Mouse (Mus musculus): ENCODE data around the gene Gm5965. TPM values are rescaled to one million over a fixed set of nuclear protein-coding genes. Genes with fewer than 3 reads are reported as not detected.
"Not testable (repeated sequence)": the region's sequence is repeated elsewhere in the genome, so short reads cannot be mapped to it uniquely, and the experiment has no call there.

The Gm5965 gene
- not detected in 2 replicates for polyA plus RNA-seq (2016; fragmentation: Nextera tagmentation; extraction: Ambion mirVana)

DNA sequence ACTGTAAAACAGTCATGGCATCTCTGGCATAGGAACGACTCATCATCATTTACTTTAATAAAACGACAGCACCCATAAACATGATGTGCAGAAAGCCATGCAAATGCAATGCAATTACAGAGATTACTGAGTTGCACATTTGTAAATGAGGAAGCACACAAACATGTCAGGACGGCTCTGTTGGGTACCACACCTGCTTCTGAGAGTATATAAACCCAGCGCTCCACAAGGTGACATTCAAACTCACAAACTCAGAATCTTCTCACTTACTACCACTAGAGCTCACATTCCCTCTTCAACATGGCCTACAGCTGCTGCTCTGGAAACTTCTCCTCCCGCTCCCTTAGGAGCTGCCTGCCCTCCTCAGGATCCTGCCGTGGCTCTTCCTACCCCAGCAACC, at the start of gene Gm5965:
TSS of gene Gm5965 (plus strand) at position 301 of the 400 bp plus-strand sequence.
- H3K4me2 ChIP-seq: no peak within 1 kb of the TSS
- H3K36me3 ChIP-seq (replicated peaks): no peaks in the 10 kb centered on the region
- H3K4me1 ChIP-seq: no peaks in the 10 kb centered on the region
- no peak within 1 kb of the TSS for H3K4me3 ChIP-seq (replicated peaks)
- no peaks in the 10 kb centered on the region for H3K27me3 ChIP-seq
- H3K27ac ChIP-seq: no peak within 1 kb of the TSS
- 93% methylated on average over 6 of the region's 6 CpGs for WGBS
- no peaks in the 10 kb centered on the region for H3K9me3 ChIP-seq
- no peak for ATAC-seq (ENCODE audit: low FRiP score)
- H3K9ac ChIP-seq: no peak within 1 kb of the TSS

DNA sequence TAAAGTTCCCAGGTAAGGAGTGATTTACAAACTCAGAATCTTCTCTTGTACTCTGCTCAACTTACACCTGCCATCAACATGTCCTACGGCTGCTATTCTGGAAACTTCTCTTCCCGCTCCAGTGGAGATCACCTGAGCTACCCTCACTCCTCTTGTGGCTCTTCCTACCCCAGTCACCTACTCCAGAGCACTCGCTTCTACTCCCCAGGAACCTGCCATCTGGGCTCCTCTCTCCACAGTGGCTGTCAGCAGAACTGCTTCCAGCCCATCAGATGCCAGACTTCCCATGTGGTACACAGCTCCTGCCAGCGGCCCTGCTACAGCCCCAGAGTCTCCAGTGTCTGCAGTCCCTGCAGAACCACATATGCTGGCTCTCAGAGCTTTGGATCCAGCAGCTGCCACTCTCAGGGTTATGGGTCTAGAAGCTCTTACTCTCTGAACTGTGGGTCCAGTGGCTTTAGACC, 48.9 kb upstream of the Gm5965 start, which contains the start of gene Krtap13-1:
TSS of gene Krtap13-1 (plus strand) at position 51 of the 464 bp plus-strand sequence.
- no peaks in the 10 kb centered on the region for H3K4me1 ChIP-seq
- no peak within 1 kb of the TSS for H3K4me3 ChIP-seq (replicated peaks)
- H3K36me3 ChIP-seq (replicated peaks): no peaks in the 10 kb centered on the region
- no peak within 1 kb of the TSS for H3K4me2 ChIP-seq
- H3K9ac ChIP-seq: no peak within 1 kb of the TSS
- ATAC-seq (ENCODE audit: low FRiP score): no peak
- H3K27me3 ChIP-seq: no peaks in the 10 kb centered on the region
- H3K27ac ChIP-seq: no peak within 1 kb of the TSS
- H3K9me3 ChIP-seq: no peaks in the 10 kb centered on the region
- WGBS: 85% methylated on average over 4 of the region's 4 CpGs

DNA sequence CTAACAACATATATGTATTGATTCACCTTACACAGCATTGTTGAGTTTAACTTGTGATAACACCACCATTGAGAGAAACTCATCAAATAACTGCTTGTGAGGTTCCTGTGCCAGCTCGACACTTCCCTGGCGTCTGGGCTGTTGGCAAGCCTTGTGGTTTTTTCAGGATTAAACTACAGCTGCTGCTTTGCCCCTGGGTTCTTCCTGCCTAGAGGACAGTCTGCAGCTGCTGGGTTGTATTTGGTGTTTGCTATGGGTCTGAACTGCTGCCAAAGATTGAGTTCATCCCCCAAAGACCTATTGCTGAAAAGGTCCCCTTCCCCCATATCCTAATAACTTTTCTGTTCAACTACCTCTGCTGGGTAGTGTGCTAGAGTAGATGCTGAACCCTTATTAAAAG, 42.3 kb upstream of the Gm5965 start:
- Histone ChIP-seq H3K36me3 (replicated peaks) (no peaks in the 10 kb centered on the region), H3K4me1 (no peaks in the 10 kb centered on the region), H3K27me3 (no peaks in the 10 kb centered on the region), H3K4me2 (no peak overlapping the region), H3K9me3 (no peaks in the 10 kb centered on the region), H3K27ac (no peak overlapping the region), H3K9ac (no peak overlapping the region), H3K4me3 (replicated peaks) (no peak overlapping the region)
- 85% methylated on average over 2 of the region's 2 CpGs for WGBS
- ATAC-seq (ENCODE audit: low FRiP score): no peak

DNA sequence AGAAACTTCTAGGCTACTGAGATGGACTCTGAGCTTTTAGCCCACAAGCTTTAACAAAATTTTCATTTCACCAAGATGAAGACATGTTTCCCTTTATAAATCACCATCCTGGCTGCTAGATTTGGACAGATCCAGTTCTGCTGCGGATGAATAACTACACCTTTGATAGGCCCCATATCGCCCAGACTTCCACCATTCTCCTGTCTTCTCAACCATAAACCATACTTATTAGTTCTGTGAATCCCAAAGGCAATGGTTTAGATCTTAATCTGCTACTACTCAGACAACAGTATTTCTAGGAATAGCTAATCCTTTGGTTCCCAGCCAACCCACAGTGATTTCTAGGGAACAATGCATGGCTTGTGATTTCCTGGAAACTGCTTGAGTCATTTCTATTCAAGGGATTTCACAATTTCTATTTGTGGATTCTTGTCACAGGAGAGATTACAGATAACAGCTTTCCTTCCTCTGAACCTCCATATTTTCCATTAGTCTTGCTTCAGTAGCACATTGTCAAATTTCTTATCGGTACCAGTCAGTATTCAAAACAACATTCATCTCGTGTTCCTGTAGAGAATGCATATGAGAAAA, 32.9 kb upstream of the Gm5965 start:
- no peaks in the 10 kb centered on the region for H3K27me3 ChIP-seq
- no peak overlapping the region for H3K27ac ChIP-seq
- H3K9me3 ChIP-seq: no peaks in the 10 kb centered on the region
- H3K4me1 ChIP-seq: no peaks in the 10 kb centered on the region
- H3K9ac ChIP-seq: no peak overlapping the region
- no peaks in the 10 kb centered on the region for H3K36me3 ChIP-seq (replicated peaks)
- H3K4me3 ChIP-seq (replicated peaks): no peak overlapping the region
- no peak overlapping the region for H3K4me2 ChIP-seq
- no peak for ATAC-seq (ENCODE audit: low FRiP score)
- WGBS: 77% methylated on average over 4 of the region's 4 CpGs

DNA sequence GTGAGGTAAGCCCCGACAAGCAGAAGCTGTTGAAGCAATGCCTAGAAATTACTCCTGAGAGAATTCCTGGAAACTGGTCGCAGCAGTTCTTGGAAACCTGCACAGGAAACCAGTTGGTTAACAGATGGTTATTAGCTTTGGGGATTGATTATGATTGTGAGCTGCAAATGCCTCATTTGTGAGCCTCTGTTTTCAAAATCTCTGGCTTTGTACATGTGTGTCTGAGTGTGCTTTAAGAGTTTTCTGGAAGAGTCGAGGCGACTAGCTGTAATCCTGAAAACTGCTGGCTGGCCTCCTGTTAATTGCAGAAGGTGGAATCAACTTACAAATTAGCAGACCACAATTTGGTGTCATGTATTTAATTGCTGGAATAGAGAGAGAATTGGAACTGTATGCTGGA, 29.8 kb upstream of the Gm5965 start:
- H3K36me3 ChIP-seq (replicated peaks): no peaks in the 10 kb centered on the region
- no peak overlapping the region for H3K27ac ChIP-seq
- no peaks in the 10 kb centered on the region for H3K4me1 ChIP-seq
- no peak overlapping the region for H3K4me2 ChIP-seq
- no peak overlapping the region for H3K9ac ChIP-seq
- no peaks in the 10 kb centered on the region for H3K9me3 ChIP-seq
- H3K27me3 ChIP-seq: no peaks in the 10 kb centered on the region
- no peak overlapping the region for H3K4me3 ChIP-seq (replicated peaks)
- WGBS: 68% methylated on average over 4 of the region's 4 CpGs
- ATAC-seq (ENCODE audit: low FRiP score): no peak

DNA sequence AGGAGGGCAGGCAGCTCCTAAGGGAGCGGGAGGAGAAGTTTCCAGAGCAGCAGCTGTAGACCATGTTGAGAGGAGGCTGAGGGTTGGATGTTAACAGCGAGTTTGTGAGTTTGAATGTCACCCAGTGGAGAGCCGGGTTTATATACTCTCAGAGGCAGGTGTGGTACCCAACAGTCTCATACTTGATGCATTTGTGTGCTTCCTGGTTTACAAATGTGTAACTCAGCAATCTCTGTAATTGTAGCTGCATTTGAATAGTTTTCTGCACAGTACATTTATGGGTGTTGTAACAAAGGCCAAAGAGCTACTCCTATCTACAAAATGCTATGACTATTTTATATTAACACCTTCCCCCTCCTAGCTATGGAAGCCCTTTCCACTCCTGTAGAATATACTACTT, 26.2 kb upstream of the Gm5965 start, which contains the start of gene Krtap13:
TSS of gene Krtap13 (minus strand) at position 101 of the 400 bp plus-strand sequence.
- 91% methylated on average over 3 of the region's 3 CpGs for WGBS
- H3K36me3 ChIP-seq (replicated peaks); H3K9ac ChIP-seq; H3K27me3 ChIP-seq; ATAC-seq (ENCODE audit: low FRiP score); H3K9me3 ChIP-seq; H3K4me1 ChIP-seq; H3K4me2 ChIP-seq; H3K4me3 ChIP-seq (replicated peaks); H3K27ac ChIP-seq: not testable (repeated sequence)

DNA sequence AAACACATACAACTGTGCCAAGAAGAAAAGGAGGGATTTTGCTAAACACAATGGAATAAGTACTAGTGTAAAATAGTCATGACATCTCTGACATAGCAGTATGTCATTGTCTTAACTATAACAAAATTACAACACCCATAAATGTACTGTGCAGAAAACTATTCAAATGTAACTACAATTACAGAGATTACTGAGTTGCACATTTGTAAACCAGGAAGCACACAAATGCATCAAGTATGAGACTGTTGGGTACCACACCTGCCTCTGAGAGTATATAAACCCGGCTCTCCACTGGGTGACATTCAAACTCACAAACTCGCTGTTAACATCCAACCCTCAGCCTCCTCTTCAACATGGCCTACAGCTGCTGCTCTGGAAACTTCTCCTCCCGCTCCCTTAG, 19.1 kb upstream of the Gm5965 start, which contains the start of gene 2310034C09Rik:
TSS of gene 2310034C09Rik (plus strand) at position 301 of the 400 bp plus-strand sequence.
- H3K4me3 ChIP-seq (replicated peaks); H3K27ac ChIP-seq; H3K36me3 ChIP-seq (replicated peaks); ATAC-seq (ENCODE audit: low FRiP score); H3K9me3 ChIP-seq; H3K27me3 ChIP-seq; H3K4me1 ChIP-seq; H3K9ac ChIP-seq; H3K4me2 ChIP-seq: not testable (repeated sequence)
- 99% methylated on average over 3 of the region's 3 CpGs for WGBS

DNA sequence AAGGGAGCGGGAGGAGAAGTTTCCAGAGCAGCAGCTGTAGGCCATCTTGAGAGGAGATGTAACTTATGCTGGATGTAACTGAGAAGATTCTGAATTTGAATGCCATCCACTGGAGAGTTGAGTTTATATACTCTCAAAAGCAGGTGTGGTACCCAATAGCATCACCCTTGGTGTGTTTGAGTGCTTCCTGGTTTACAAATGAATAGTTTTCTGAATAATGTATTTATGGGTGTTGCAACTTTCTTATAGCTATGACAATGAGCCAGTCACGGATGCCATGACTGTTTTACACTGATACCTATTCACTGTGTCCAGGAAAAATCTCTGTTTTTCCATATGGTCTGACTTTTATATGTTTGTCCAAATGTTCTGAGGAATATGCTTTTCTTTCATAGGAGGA, 3.6 kb upstream of the Gm5965 start, which contains the start of gene 2310057N15Rik:
TSS of gene 2310057N15Rik (minus strand) at position 101 of the 400 bp plus-strand sequence.
- Histone ChIP-seq H3K27ac (no peak within 1 kb of the TSS), H3K4me1 (no peaks in the 10 kb centered on the region), H3K4me2 (no peak within 1 kb of the TSS), H3K36me3 (replicated peaks) (no peaks in the 10 kb centered on the region), H3K9ac (no peak within 1 kb of the TSS), H3K27me3 (no peaks in the 10 kb centered on the region), H3K9me3 (no peaks in the 10 kb centered on the region), H3K4me3 (replicated peaks) (no peak within 1 kb of the TSS)
- ATAC-seq (ENCODE audit: low FRiP score): no peak
- WGBS: 90% methylated on average over 2 of the region's 2 CpGs

DNA sequence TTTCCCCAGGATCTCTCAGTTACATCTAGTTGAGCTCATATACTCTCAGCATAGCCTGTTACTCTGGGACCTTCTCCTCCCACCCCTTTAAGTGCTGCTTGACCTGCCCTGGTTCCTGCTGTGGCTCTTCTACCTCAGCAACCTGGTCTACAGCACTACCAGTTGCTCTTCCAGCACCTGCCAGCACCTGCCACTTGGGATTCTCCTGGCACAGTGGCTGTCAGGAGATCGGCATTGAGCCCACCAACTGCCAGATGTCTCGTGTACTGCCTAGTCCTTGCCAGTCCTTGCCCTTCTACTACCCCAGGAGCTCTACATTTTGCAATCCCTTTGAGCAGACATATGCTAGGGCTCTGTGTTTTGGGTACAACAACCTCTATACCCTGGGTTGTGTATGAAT, 9.1 kb downstream of the Gm5965 start:
- Histone ChIP-seq H3K27me3 (no peaks in the 10 kb centered on the region), H3K9ac (no peak overlapping the region), H3K4me1 (no peaks in the 10 kb centered on the region), H3K27ac (no peak overlapping the region), H3K9me3 (no peaks in the 10 kb centered on the region), H3K4me3 (replicated peaks) (no peak overlapping the region), H3K36me3 (replicated peaks) (no peaks in the 10 kb centered on the region), H3K4me2 (no peak overlapping the region)
- 74% methylated on average over 2 of the region's 2 CpGs for WGBS
- no peak for ATAC-seq (ENCODE audit: low FRiP score)

DNA sequence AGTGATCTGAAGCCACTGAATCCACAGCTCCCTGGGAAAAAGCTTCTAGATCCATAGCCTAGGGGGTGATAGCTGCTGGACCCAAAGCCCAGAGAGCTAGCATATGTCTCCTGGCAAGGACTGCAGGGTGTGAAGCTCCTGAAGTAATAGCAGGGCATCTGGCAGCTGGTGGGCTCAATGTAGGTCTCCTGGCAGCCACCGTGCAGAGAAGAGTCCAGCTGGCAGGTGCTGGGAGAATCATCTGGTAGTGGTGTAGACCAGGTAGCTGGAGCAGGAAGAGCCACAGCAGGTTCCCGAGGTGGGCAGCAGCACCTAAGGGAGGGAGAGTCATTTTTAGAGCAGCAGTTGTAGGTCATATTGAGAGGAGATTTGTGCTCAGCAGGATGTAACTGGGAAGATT, 34.1 kb downstream of the Gm5965 start, which contains the start of gene Gm20741:
TSS of gene Gm20741 (minus strand) at position 394 of the 400 bp plus-strand sequence.
- WGBS: 86% methylated on average over 2 of the region's 2 CpGs
- no peaks in the 10 kb centered on the region for H3K36me3 ChIP-seq (replicated peaks)

DNA sequence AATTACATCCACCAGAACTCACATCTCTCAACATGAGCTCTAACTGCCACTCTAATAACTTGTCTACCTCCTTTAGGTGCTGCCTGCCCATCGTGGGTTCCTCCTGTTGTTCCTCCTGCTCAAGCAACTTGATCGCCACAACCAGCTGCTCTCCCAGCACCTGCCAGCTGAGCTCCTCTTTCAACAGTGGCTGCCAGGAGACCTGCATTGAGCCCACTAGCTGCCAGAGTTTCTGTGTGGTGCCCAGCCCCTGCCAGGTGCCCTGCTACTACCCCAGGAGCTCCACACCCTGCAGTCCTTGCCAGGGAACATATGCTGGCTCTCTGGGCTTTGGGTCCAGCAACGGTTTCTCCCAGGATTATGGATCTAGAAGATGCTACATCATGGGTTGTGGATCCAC, 42.4 kb downstream of the Gm5965 start, which contains the start of gene Krtap15:
TSS of gene Krtap15 (plus strand) at position 150 of the 400 bp plus-strand sequence.
- H3K4me1 ChIP-seq: no peaks in the 10 kb centered on the region
- ATAC-seq (ENCODE audit: low FRiP score): no peak
- no peak within 1 kb of the TSS for H3K9ac ChIP-seq
- H3K4me2 ChIP-seq: no peak within 1 kb of the TSS
- H3K27me3 ChIP-seq: no peaks in the 10 kb centered on the region
- 93% methylated on average over 3 of the region's 3 CpGs for WGBS
- H3K27ac ChIP-seq: no peak within 1 kb of the TSS
- no peak within 1 kb of the TSS for H3K4me3 ChIP-seq (replicated peaks)
- no peaks in the 10 kb centered on the region for H3K9me3 ChIP-seq
- H3K36me3 ChIP-seq (replicated peaks): no peaks in the 10 kb centered on the region

More for the DNA sequence above, 34.1 kb downstream of the Gm5965 start, which contains the start of gene Gm20741:
- no peak for ATAC-seq (ENCODE audit: low FRiP score)
- no peak within 1 kb of the TSS for H3K27ac ChIP-seq
- H3K4me3 ChIP-seq (replicated peaks): no peak within 1 kb of the TSS
- no peaks in the 10 kb centered on the region for H3K27me3 ChIP-seq
- H3K9me3 ChIP-seq: no peaks in the 10 kb centered on the region
- H3K9ac ChIP-seq: no peak within 1 kb of the TSS
- no peak within 1 kb of the TSS for H3K4me2 ChIP-seq
- no peaks in the 10 kb centered on the region for H3K4me1 ChIP-seq

DNA sequence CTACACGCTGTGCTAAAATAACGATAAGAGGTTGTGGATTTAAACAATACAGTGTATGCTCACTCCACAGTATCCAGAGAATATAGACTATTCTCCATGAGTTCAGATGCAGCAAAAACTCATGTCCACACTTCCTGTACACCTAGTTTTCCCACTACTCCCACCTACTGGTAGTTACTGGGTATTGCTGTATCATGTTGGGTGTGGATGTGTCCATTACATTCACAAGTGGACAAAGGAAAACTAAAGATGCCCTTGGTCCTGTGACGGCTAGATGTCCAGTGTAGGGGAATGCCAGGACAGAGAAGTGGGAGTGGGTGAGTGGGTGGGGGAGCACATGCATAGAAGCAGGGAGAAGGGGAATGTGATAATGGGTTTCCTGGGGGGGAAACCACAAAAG, 46.0 kb downstream of the Gm5965 start:
- no peak overlapping the region for H3K27ac ChIP-seq
- no peak overlapping the region for H3K4me2 ChIP-seq
- 80% methylated on average over 3 of the region's 3 CpGs for WGBS
- no peaks in the 10 kb centered on the region for H3K36me3 ChIP-seq (replicated peaks)
- no peaks in the 10 kb centered on the region for H3K4me1 ChIP-seq
- H3K9ac ChIP-seq: no peak overlapping the region
- ATAC-seq (ENCODE audit: low FRiP score): no peak
- no peak overlapping the region for H3K4me3 ChIP-seq (replicated peaks)
- H3K27me3 ChIP-seq: no peaks in the 10 kb centered on the region
- H3K9me3 ChIP-seq: no peaks in the 10 kb centered on the region

DNA sequence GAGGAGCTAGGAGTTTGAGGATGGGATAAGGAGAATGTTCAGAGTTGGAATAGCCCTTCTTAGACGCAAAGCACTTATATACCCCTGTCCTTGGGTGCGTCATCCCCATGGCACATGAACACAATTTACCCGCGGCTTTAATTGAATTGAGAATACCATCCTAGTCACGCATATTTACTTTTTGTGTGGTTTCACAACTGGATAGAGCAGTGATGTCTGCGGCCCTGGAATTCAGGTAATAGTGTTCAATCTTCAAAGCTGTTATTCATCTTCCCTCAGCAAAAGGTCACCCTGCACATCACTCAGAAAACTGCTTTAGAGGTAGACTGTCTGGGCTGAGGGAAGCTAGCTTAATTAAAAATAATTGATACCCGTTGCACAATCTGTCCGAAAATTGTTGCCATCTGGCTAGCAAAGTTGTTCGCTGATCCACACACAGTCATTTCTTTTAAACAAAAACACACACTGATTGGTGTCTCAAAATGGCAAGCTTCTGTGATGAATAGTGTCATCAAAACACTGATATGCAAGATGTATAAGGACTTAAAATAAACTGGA, 48.5 kb downstream of the Gm5965 start, which contains the start of gene Krtap14:
TSS of gene Krtap14 (minus strand) at position 51 of the 558 bp plus-strand sequence.
- WGBS: 80% methylated on average over 9 of the region's 9 CpGs
- no peaks in the 10 kb centered on the region for H3K4me1 ChIP-seq
- ATAC-seq (ENCODE audit: low FRiP score): peak; percentile 60; the same call in 1 of the 2 replicates
- H3K4me2 ChIP-seq: no peak within 1 kb of the TSS
- H3K4me3 ChIP-seq (replicated peaks): no peak within 1 kb of the TSS
- H3K9me3 ChIP-seq: no peaks in the 10 kb centered on the region
- H3K9ac ChIP-seq: no peak within 1 kb of the TSS
- no peak within 1 kb of the TSS for H3K27ac ChIP-seq
- no peaks in the 10 kb centered on the region for H3K36me3 ChIP-seq (replicated peaks)
- H3K27me3 ChIP-seq: no peaks in the 10 kb centered on the region

All from forebrain, embryonic 12.5 days (tissue).